In genomic region chr5:24451264-24452029, GRCm38 (mm10) we compare ENCODE assay signal across 8 mouse cellular contexts. TPM values are rescaled to one million over a fixed set of nuclear protein-coding genes. Genes with fewer than 3 reads are reported as not detected.
DNase-seq lines count a peak whose midpoint lies in the region; ATAC-seq and TF ChIP-seq lines count a peak whose summit lies in the region.

No protein-coding gene starts in this region.

- peak overlapping the region; percentile 94 for H3K4me3 ChIP-seq in limb, embryonic 13.5 days
- peak overlapping the region; percentile 87 for H3K4me3 ChIP-seq in midbrain, embryonic 15.5 days
- H3K4me3 ChIP-seq in spleen, adult 2 months (ENCODE audit: extremely low read depth, insufficient read depth, insufficient read length), result peak overlapping the region; percentile 75

- DNase-seq in urinary bladder, adult 18-20 months (ENCODE audit: low spot score in 2 of 2), result peak; percentile 71 to 84
- no peak for DNase-seq in urinary bladder, postnatal 10 days (ENCODE audit: low spot score)
- peak; percentile 90 for DNase-seq in embryo, embryonic 9.5 days (ENCODE audit: extremely low spot score)
- DNase-seq in kidney, adult 11 months, result peak; percentile 75
- peak; percentile 71 to 75 for DNase-seq in spleen, adult 2 months (ENCODE audit: low read depth in 1 of 2, low spot score in 2 of 2)

- TF ChIP-seq CTCF in spleen, adult 2 months (IDR thresholded peaks at IDR 0.05; ENCODE audit: extremely low read depth, insufficient read depth, insufficient read length, insufficient replicate concordance), result no peak

- no peaks in the 10 kb centered on the region for H3K9me3 ChIP-seq in limb, embryonic 13.5 days
- no peaks in the 10 kb centered on the region for H3K9me3 ChIP-seq in midbrain, embryonic 15.5 days

- H3K4me2 ChIP-seq in limb, embryonic 13.5 days (replicated peaks), result peak overlapping the region; percentile 100
- H3K4me2 ChIP-seq in midbrain, embryonic 15.5 days, result peak overlapping the region; percentile 82

- H3K4me1 ChIP-seq in limb, embryonic 13.5 days, result peaks cover 58% of the 10 kb centered on the region
- H3K4me1 ChIP-seq in midbrain, embryonic 15.5 days, result peaks cover 55% of the 10 kb centered on the region
- peaks cover 14% of the 10 kb centered on the region for H3K4me1 ChIP-seq in spleen, adult 2 months (ENCODE audit: control insufficient read depth, insufficient read depth, insufficient read length)

- peak; percentile 64 for ATAC-seq in granulocyte monocyte progenitor cell, adult 5-6 weeks (replicated peaks; ENCODE audit: poor library complexity, severe bottlenecking)
- ATAC-seq in limb, embryonic 13.5 days (ENCODE audit: low FRiP score, low read depth), result peak; percentile 71
- ATAC-seq in midbrain, embryonic 15.5 days (replicated peaks), result peak; percentile 66

- peak; percentile 44 for TF ChIP-seq POLR2A in spleen, adult 2 months (IDR thresholded peaks at IDR 0.05; ENCODE audit: low read depth, low read length)

- H3K27ac ChIP-seq in limb, embryonic 13.5 days, result peak overlapping the region; percentile 91
- peak overlapping the region; percentile 90 for H3K27ac ChIP-seq in midbrain, embryonic 15.5 days
- H3K27ac ChIP-seq in spleen, adult 2 months (ENCODE audit: insufficient read depth, low read length), result peak overlapping the region; percentile 74

- peak overlapping the region; percentile 95 for H3K9ac ChIP-seq in limb, embryonic 13.5 days
- H3K9ac ChIP-seq in midbrain, embryonic 15.5 days, result peak overlapping the region; percentile 88

- H3K27me3 ChIP-seq in limb, embryonic 13.5 days, result no peaks in the 10 kb centered on the region
- H3K27me3 ChIP-seq in midbrain, embryonic 15.5 days (replicated peaks), result no peaks in the 10 kb centered on the region
- no peaks in the 10 kb centered on the region for H3K27me3 ChIP-seq in spleen, adult 2 months (ENCODE audit: control insufficient read depth, insufficient read depth, low read length)

- WGBS in limb, embryonic 13.5 days, result 3% methylated on average over 52 of the region's 66 CpGs
- 1% methylated on average over 66 of the region's 66 CpGs for WGBS in midbrain, embryonic 15.5 days
- WGBS in spleen, adult 2 months, result 5% methylated on average over 66 of the region's 66 CpGs

- peaks cover 9% of the 10 kb centered on the region for H3K36me3 ChIP-seq in limb, embryonic 13.5 days
- H3K36me3 ChIP-seq in midbrain, embryonic 15.5 days (replicated peaks), result no peaks in the 10 kb centered on the region
- H3K36me3 ChIP-seq in spleen, adult 2 months (ENCODE audit: control insufficient read depth, insufficient read depth, low read length), result no peaks in the 10 kb centered on the region

RNA-seq across cellular contexts. Expression of gene Agap3, which starts 0.5 kb away (rescaled TPM):
- 21.5 and 26.8 TPM in 2 replicates for total RNA-seq in granulocyte monocyte progenitor cell, adult 5-6 weeks (2014; fragmentation: Nextera tagmentation)
- total RNA-seq in granulocyte monocyte progenitor cell, adult 5-6 weeks (2017), result 19.4 and 31.8 TPM in 2 replicates
- 29.8 and 35.4 TPM in 2 replicates for polyA plus RNA-seq in limb, embryonic 13.5 days (2015; fragmentation: Nextera tagmentation; extraction: Ambion mirVana)
- 122 and 124 TPM in 2 replicates for polyA plus RNA-seq in midbrain, embryonic 15.5 days (2015; fragmentation: Nextera tagmentation; extraction: Ambion mirVana)
- polyA plus RNA-seq in spleen, adult 2 months (2012; rRNA removed), result 44.7 and 50.0 TPM in 2 replicates

RNA-seq across cellular contexts. Expression of gene Tmub1, which starts 3.8 kb away (rescaled TPM):
- total RNA-seq in granulocyte monocyte progenitor cell, adult 5-6 weeks (2014; fragmentation: Nextera tagmentation), result 6.4 and 18.7 TPM in 2 replicates
- total RNA-seq in granulocyte monocyte progenitor cell, adult 5-6 weeks (2017), result 8.8 and 11.1 TPM in 2 replicates
- 23.7 and 24.6 TPM in 2 replicates for polyA plus RNA-seq in limb, embryonic 13.5 days (2015; fragmentation: Nextera tagmentation; extraction: Ambion mirVana)
- 62.9 and 63.7 TPM in 2 replicates for polyA plus RNA-seq in midbrain, embryonic 15.5 days (2015; fragmentation: Nextera tagmentation; extraction: Ambion mirVana)
- 61.2 and 77.4 TPM in 2 replicates for polyA plus RNA-seq in spleen, adult 2 months (2012; rRNA removed)

RNA-seq across cellular contexts. Expression of gene Fastk, which starts 6.4 kb away (rescaled TPM):
- total RNA-seq in granulocyte monocyte progenitor cell, adult 5-6 weeks (2014; fragmentation: Nextera tagmentation), result 53.8 and 75.7 TPM in 2 replicates
- 15.9 and 23.3 TPM in 2 replicates for total RNA-seq in granulocyte monocyte progenitor cell, adult 5-6 weeks (2017)
- 120 TPM in 2 replicates for polyA plus RNA-seq in limb, embryonic 13.5 days (2015; fragmentation: Nextera tagmentation; extraction: Ambion mirVana)
- 96.6 and 104 TPM in 2 replicates for polyA plus RNA-seq in midbrain, embryonic 15.5 days (2015; fragmentation: Nextera tagmentation; extraction: Ambion mirVana)
- 170 and 212 TPM in 2 replicates for polyA plus RNA-seq in spleen, adult 2 months (2012; rRNA removed)

RNA-seq across cellular contexts. Expression of gene Slc4a2, which starts 27.8 kb away (rescaled TPM):
- total RNA-seq in granulocyte monocyte progenitor cell, adult 5-6 weeks (2014; fragmentation: Nextera tagmentation), result 20.9 and 28.9 TPM in 2 replicates
- 13.5 and 29.3 TPM in 2 replicates for total RNA-seq in granulocyte monocyte progenitor cell, adult 5-6 weeks (2017)
- 39.5 and 42.0 TPM in 2 replicates for polyA plus RNA-seq in limb, embryonic 13.5 days (2015; fragmentation: Nextera tagmentation; extraction: Ambion mirVana)
- 23.1 and 26.1 TPM in 2 replicates for polyA plus RNA-seq in midbrain, embryonic 15.5 days (2015; fragmentation: Nextera tagmentation; extraction: Ambion mirVana)
- 47.5 and 50.5 TPM in 2 replicates for polyA plus RNA-seq in spleen, adult 2 months (2012; rRNA removed)

RNA-seq across cellular contexts. Expression of gene Cdk5, which starts 28.1 kb away (rescaled TPM):
- 24.4 and 36.9 TPM in 2 replicates for total RNA-seq in granulocyte monocyte progenitor cell, adult 5-6 weeks (2014; fragmentation: Nextera tagmentation)
- 20.7 and 22.4 TPM in 2 replicates for total RNA-seq in granulocyte monocyte progenitor cell, adult 5-6 weeks (2017)
- polyA plus RNA-seq in limb, embryonic 13.5 days (2015; fragmentation: Nextera tagmentation; extraction: Ambion mirVana), result 53.5 and 59.5 TPM in 2 replicates
- 120 and 121 TPM in 2 replicates for polyA plus RNA-seq in midbrain, embryonic 15.5 days (2015; fragmentation: Nextera tagmentation; extraction: Ambion mirVana)
- polyA plus RNA-seq in spleen, adult 2 months (2012; rRNA removed), result 33.7 and 43.1 TPM in 2 replicates
